Mouse (Mus musculus) bone marrow, adult 2 months (tissue): ENCODE measurements around the gene Snapc2. TPM values are rescaled to one million over a fixed set of nuclear protein-coding genes. Genes with fewer than 3 reads are reported as not detected.
A peak's percentile ranks its signal among the peaks of the same experiment; 100 is the strongest.

Source experiments
- H3K27ac ChIP-seq: fragments of 200-500 bp; 2 replicates; pipeline ENCODE4 v1.5.1; 2012; ENCODE audit warnings: low read depth, mild to moderate bottlenecking, control low read depth, inconsistent platforms, low read length; ENCODE audit not compliant: control insufficient read depth, poor library complexity, insufficient read depth
- H3K4me1 ChIP-seq: fragments of 200-500 bp; 2 replicates; pipeline ENCODE4 v1.6.1; 2011; ENCODE audit warnings: low read length; ENCODE audit not compliant: control insufficient read depth, insufficient read depth
- H3K4me3 ChIP-seq: fragments of 200-500 bp; replicated peaks from 2 replicates; pipeline ENCODE3; 2011; ENCODE audit warnings: mild to moderate bottlenecking, low read depth, low read length, control low read depth; ENCODE audit not compliant: control insufficient read depth
- CTCF ChIP-seq: fragments of 200-500 bp; IDR thresholded peaks from 2 replicates; pipeline ENCODE4 v1.5.1; 2011; ENCODE audit warnings: low read length, control low read depth; ENCODE audit not compliant: control insufficient read depth, insufficient read depth
- POLR2A ChIP-seq: fragments of 200-500 bp; IDR thresholded peaks from 2 replicates; pipeline ENCODE4 v1.6.1; 2011; ENCODE audit warnings: low read depth, mild to moderate bottlenecking, control low read depth, low read length, borderline replicate concordance; ENCODE audit not compliant: control insufficient read depth
- WGBS: fragments of 180-500 bp; shearing (Covaris S2); methylation state at CpG from one replicate; pipeline ENCODE4 v1.1.7; 2018; 5-methylcytosine and 5-hydroxymethylcytosine counted together
- polyA plus RNA-seq: library from polyadenylated mRNA; stranded (reverse); fragments of >200 nt; gene quantifications from 2 replicates; pipeline ENCODE4 v1.2.4, GENCODE M21; 2011; ENCODE audit warnings: low replicate concordance; ENCODE audit not compliant: missing spikeins, insufficient read depth, insufficient read length

The Snapc2 gene
- polyA plus RNA-seq, 1 experiment, result 14.2 TPM

GRCm38 (mm10) chr8:4214006-4214980, 38.6 kb upstream of the Snapc2 start:
- TF ChIP-seq POLR2A (no peak), CTCF (no peak)
- peak overlapping the region; percentile 27 for H3K4me3 ChIP-seq
- 1% methylated on average over 33 of the region's 33 CpGs for WGBS
- H3K27ac ChIP-seq, result no peak overlapping the region
- H3K4me1 ChIP-seq, result peaks cover 3% of the 10 kb centered on the region

- H3K4me1 ChIP-seq, result peaks cover 3% of the 10 kb centered on the region
- WGBS, result 33% methylated on average over 18 of the region's 18 CpGs
- H3K4me3 ChIP-seq, result no peak overlapping the region
- no peak overlapping the region for H3K27ac ChIP-seq
- TF ChIP-seq CTCF (no peak), POLR2A (no peak)
Measured at GRCm38 (mm10) chr8:4216296-4216695, 36.6 kb upstream of the Snapc2 start.

- WGBS, result 5% methylated on average over 44 of the region's 44 CpGs
- TF ChIP-seq POLR2A (no peak), CTCF (no peak)
- H3K4me1 ChIP-seq, result peaks cover 3% of the 10 kb centered on the region
- no peak within 1 kb of the TSS for H3K4me3 ChIP-seq
- H3K27ac ChIP-seq, result no peak within 1 kb of the TSS
Measured at GRCm38 (mm10) chr8:4216791-4217621, 35.9 kb upstream of the Snapc2 start, which contains the start of gene Prr36. Gene Prr36, minus strand, starts transcription at chr8:4217459.

GRCm38 (mm10) chr8:4219617-4220016, 33.3 kb upstream of the Snapc2 start:
- Histone ChIP-seq H3K4me1 (peaks cover 2% of the 10 kb centered on the region), H3K27ac (no peak overlapping the region), H3K4me3 (no peak overlapping the region)
- 78% methylated on average over 3 of the region's 3 CpGs for WGBS
- TF ChIP-seq POLR2A (no peak), CTCF (no peak)

- TF ChIP-seq CTCF (no peak), POLR2A (no peak)
- H3K4me3 ChIP-seq, result no peak overlapping the region
- no peak overlapping the region for H3K27ac ChIP-seq
- no peaks in the 10 kb centered on the region; the same call in 1 of the 2 replicates for H3K4me1 ChIP-seq
Measured at GRCm38 (mm10) chr8:4222059-4222458, 30.8 kb upstream of the Snapc2 start.

GRCm38 (mm10) chr8:4226323-4226722, 26.6 kb upstream of the Snapc2 start:
- H3K27ac ChIP-seq, result no peak overlapping the region
- H3K4me1 ChIP-seq, result no peaks in the 10 kb centered on the region
- H3K4me3 ChIP-seq, result no peak overlapping the region
- TF ChIP-seq CTCF (no peak), POLR2A (no peak)
- WGBS, result 47% methylated on average over 4 of the region's 4 CpGs

- TF ChIP-seq POLR2A, result no peak
- no peak for TF ChIP-seq CTCF
- 18% methylated on average over 33 of the region's 33 CpGs for WGBS
- no peak within 1 kb of the TSS for H3K27ac ChIP-seq
- H3K4me3 ChIP-seq, result no peak within 1 kb of the TSS
- H3K4me1 ChIP-seq, result no peaks in the 10 kb centered on the region
Measured at GRCm38 (mm10) chr8:4226739-4227347, 26.0 kb upstream of the Snapc2 start, which contains the start of gene Lrrc8e. Gene Lrrc8e, plus strand, starts transcription at chr8:4226827.

GRCm38 (mm10) chr8:4227919-4228318, 25.0 kb upstream of the Snapc2 start:
- Histone ChIP-seq H3K27ac (no peak overlapping the region), H3K4me3 (no peak overlapping the region), H3K4me1 (no peaks in the 10 kb centered on the region)
- 86% methylated on average over 4 of the region's 4 CpGs for WGBS
- TF ChIP-seq POLR2A, result no peak
- TF ChIP-seq CTCF, result no peak
